Mouse (Mus musculus) neural tube, embryonic 14.5 days (tissue): Measurements from ENCODE around the gene Kcnd3. TPM values are rescaled to one million over a fixed set of nuclear protein-coding genes. Genes with fewer than 3 reads are reported as not detected.
A peak's percentile ranks its signal among the peaks of the same experiment; 100 is the strongest.

Experiments
- ATAC-seq: fragments of 200-750 bp; cut with Nextera tagmentation; 2 replicates; pipeline ENCODE4 v1.8.0; 2017; ENCODE audit warnings: low read depth, mild to moderate bottlenecking, moderate TSS enrichment, moderate library complexity
- H3K27ac ChIP-seq: fragments of 300-500 bp; sonication (generic); 2 replicates; pipeline ENCODE4 v1.5.1; 2014; ENCODE audit warnings: low read depth, mild to moderate bottlenecking, control low read depth, low read length, moderate library complexity, mixed read lengths
- H3K27me3 ChIP-seq: fragments of 300-500 bp; sonication (generic); 2 replicates; pipeline ENCODE4 v1.6.1; 2014; ENCODE audit warnings: low read length; ENCODE audit not compliant: control insufficient read depth, insufficient read depth
- H3K36me3 ChIP-seq: fragments of 300-500 bp; sonication (generic); 2 replicates; pipeline ENCODE4 v1.6.1; 2014; ENCODE audit warnings: low read length, mixed read lengths; ENCODE audit not compliant: control insufficient read depth, insufficient read depth
- H3K4me1 ChIP-seq: fragments of 300-500 bp; sonication (generic); 2 replicates; pipeline ENCODE4 v1.6.1; 2014; ENCODE audit warnings: low read length; ENCODE audit not compliant: control insufficient read depth, insufficient read depth
- H3K4me2 ChIP-seq: fragments of 300-500 bp; sonication (generic); 2 replicates; pipeline ENCODE4 v1.6.1; 2014; ENCODE audit warnings: mild to moderate bottlenecking, low read depth, low read length, control low read depth
- H3K4me3 ChIP-seq: fragments of 300-500 bp; sonication (generic); 2 replicates; pipeline ENCODE4 v1.5.1; 2014; ENCODE audit warnings: low read depth, low read length, control low read depth, mixed read lengths
- H3K9ac ChIP-seq: fragments of 300-500 bp; sonication (generic); replicated peaks from 2 replicates; pipeline ENCODE4 v1.6.1; 2014; ENCODE audit warnings: low read depth, mild to moderate bottlenecking, control low read depth, low read length, mixed read lengths
- H3K9me3 ChIP-seq: fragments of 300-500 bp; sonication (generic); 2 replicates; pipeline ENCODE4 v1.6.1; 2016; ENCODE audit warnings: low read length; ENCODE audit not compliant: control insufficient read depth
- WGBS: fragments of 180-500 bp; shearing (Covaris S2); extraction: QIAGEN DNeasy Blood & Tissue Kit; methylation state at CpG from one replicate; pipeline ENCODE4 v1.1.7; 2014; 5-methylcytosine and 5-hydroxymethylcytosine counted together
- polyA plus RNA-seq: library from polyadenylated mRNA; unstranded; fragments of >200 nt; fragmentation: Nextera tagmentation; extraction: Ambion mirVana; gene quantifications from 2 replicates; pipeline ENCODE4 v1.2.1, GENCODE M21; 2014

Kcnd3 gene
- polyA plus RNA-seq, 1 experiment from 2014 or later = 11.6 TPM

DNA sequence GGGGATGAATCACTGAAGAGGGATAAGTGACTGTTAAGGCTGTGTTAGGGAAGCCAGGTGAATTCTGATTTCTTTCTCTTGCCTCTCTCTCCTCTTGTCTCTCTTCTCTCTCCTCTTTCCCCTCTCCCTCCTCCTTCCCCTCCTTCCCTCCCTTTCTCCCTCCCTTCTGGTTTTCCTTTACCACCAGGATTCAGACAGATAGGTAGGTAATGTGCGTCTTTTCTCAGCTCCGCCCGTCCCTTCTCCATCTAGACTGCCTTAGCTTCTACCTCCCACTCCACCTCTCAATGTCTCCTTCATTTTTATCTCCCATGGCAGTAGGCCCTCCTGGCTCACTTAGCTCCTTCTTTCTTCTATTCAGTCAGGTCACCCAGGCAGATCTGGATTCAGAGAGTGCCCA, 253.4 kb downstream of the Kcnd3 start:
- H3K36me3 ChIP-seq = no peaks in the 10 kb centered on the region
- ATAC-seq = no peak
- 11% methylated on average over 3 of the region's 3 CpGs for WGBS
- H3K4me2 ChIP-seq = peak overlapping the region; percentile 92
- 0 out of 2 replicates have a peak, but pooled peaks cover 2% of the 10 kb centered on the region for H3K27me3 ChIP-seq
- no peak overlapping the region for H3K27ac ChIP-seq
- H3K4me1 ChIP-seq = peaks cover 6% of the 10 kb centered on the region; the same call in 1 of the 2 replicates
- H3K4me3 ChIP-seq = peak overlapping the region; percentile 37
- peak overlapping the region; percentile 52 for H3K9ac ChIP-seq
- no peaks in the 10 kb centered on the region for H3K9me3 ChIP-seq

DNA sequence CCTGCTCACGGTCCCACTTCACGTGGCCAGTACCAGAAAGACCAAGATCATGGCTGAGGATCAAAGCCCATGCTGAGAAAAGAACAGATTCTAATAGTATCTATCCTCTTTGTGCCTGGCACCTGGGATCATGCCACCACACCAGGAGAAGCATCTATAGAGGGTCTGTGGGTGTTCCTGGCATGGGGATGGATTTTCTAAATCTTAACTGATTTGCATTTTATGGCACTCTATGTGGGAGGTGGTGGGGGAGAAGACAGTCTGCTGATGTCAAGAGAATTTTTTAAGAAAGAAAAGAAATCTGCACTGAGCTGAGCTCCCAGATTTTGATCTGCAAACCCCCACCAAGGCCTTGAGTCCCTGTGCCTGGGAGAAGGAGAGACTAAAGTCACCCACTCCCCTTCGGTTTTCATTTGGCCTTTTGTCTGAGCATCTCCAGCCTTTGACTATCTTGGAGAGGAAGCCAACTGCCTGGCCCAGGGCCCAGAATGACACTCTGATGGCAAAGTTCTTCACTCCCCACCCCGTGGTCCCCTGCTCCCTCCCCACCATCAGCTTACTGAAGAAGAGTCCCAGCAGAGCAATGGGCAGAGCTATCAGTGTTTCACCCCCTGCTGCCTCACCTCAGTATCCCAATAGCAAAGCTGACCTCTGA, 254.4 kb downstream of the Kcnd3 start:
- H3K4me1 ChIP-seq = peaks cover 6% of the 10 kb centered on the region; the same call in 1 of the 2 replicates
- H3K27me3 ChIP-seq = 0 out of 2 replicates have a peak, but pooled peaks cover 2% of the 10 kb centered on the region
- no peaks in the 10 kb centered on the region for H3K36me3 ChIP-seq
- WGBS = 24% methylated on average over 4 of the region's 4 CpGs
- H3K4me2 ChIP-seq = no peak overlapping the region
- H3K9me3 ChIP-seq = no peaks in the 10 kb centered on the region
- no peak overlapping the region for H3K9ac ChIP-seq
- 0 out of 2 replicates have a peak overlapping the region, but pooled peaks have one; percentile 37 for H3K4me3 ChIP-seq
- H3K27ac ChIP-seq = 0 out of 2 replicates have a peak overlapping the region, but pooled peaks have one; percentile 2
- no peak for ATAC-seq

DNA sequence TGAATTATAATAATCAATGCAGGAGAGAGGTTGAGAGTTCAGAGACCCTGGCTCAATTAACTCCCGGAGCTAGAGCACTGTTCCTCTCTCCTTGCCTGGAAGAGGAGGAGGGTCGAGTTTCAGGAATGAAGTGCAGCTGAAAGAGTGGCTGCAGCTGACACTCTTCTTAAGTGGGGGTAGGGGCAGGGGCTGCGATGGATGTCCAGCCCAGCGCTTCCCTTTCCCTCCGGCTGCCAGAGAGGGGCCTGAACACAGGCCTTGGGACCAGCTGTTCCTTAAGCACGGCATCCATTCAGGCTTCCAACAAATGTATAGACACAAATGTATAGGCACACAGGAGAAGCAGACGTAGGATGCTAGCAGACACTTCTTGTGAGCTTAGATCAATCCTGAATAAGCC, 255.5 kb downstream of the Kcnd3 start:
- Histone ChIP-seq H3K27ac (no peak overlapping the region), H3K4me3 (no peak overlapping the region), H3K4me2 (no peak overlapping the region), H3K9ac (no peak overlapping the region), H3K4me1 (peaks cover 6% of the 10 kb centered on the region; the same call in 1 of the 2 replicates), H3K9me3 (no peaks in the 10 kb centered on the region), H3K36me3 (no peaks in the 10 kb centered on the region), H3K27me3 (0 out of 2 replicates have a peak, but pooled peaks cover 2% of the 10 kb centered on the region)
- WGBS = 24% methylated on average over 7 of the region's 7 CpGs
- no peak for ATAC-seq

GRCm38 (mm10) chr3:105710246-105710645, 258.1 kb downstream of the Kcnd3 start:
- WGBS = 47% methylated on average over 6 of the region's 6 CpGs
- H3K4me1 ChIP-seq = 0 out of 2 replicates have a peak, but pooled peaks cover 1% of the 10 kb centered on the region

DNA sequence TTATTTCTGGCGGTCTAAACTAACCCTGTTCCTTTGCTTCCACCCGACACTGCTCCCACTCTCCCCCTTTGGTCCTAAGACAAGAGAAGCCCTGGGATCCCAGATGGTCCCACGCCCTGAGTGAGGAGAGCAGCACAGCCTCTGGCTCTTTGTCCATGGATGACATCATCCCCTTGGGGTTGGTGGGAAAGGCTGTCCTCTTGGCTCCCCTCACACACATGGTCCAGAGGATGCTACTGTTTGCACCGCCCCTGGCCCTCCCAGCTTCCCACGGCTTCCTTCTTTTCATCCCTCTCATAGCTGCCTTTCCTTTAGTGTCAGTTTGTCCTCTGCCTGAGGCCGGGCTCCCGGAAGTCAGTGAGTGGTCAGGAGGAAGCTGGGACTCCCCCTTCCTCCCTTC, 259.6 kb downstream of the Kcnd3 start:
- Histone ChIP-seq H3K27me3 (0 out of 2 replicates have a peak, but pooled peaks cover 2% of the 10 kb centered on the region), H3K9ac (no peak overlapping the region), H3K9me3 (no peaks in the 10 kb centered on the region), H3K4me2 (no peak overlapping the region), H3K4me3 (no peak overlapping the region), H3K4me1 (no peaks in the 10 kb centered on the region), H3K27ac (no peak overlapping the region), H3K36me3 (no peaks in the 10 kb centered on the region)
- ATAC-seq = no peak; the same call in 1 of the 2 replicates
- 65% methylated on average over 7 of the region's 7 CpGs for WGBS

More at GRCm38 (mm10) chr3:105710246-105710645, 258.1 kb downstream of the Kcnd3 start:
- Histone ChIP-seq H3K27me3 (0 out of 2 replicates have a peak, but pooled peaks cover 2% of the 10 kb centered on the region), H3K4me3 (no peak overlapping the region), H3K4me2 (no peak overlapping the region), H3K9ac (no peak overlapping the region), H3K36me3 (no peaks in the 10 kb centered on the region), H3K9me3 (no peaks in the 10 kb centered on the region), H3K27ac (no peak overlapping the region)
- peak; percentile 32; the same call in 1 of the 2 replicates for ATAC-seq

DNA sequence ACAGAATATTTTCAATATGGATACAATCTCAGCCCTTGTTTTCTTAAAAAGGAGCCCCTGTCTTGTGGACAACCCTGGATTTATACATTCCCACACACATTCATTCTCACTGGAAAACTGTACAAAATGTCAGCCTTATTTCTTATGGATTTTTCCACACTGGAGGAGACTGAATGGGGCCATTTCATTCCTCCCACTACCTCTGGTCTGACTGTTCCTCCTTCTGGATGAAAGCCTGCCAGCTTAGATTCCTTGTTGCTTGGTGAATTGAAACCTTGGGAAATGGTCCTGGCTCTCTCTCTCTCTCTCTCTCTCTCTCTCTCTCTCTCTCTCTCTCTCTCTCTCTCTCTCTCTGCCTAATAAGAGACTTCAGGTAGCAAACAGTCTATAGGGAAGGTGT, 260.7 kb downstream of the Kcnd3 start:
- no peak overlapping the region for H3K4me2 ChIP-seq
- H3K27ac ChIP-seq = no peak overlapping the region
- H3K4me1 ChIP-seq = no peaks in the 10 kb centered on the region
- no peaks in the 10 kb centered on the region for H3K36me3 ChIP-seq
- no peak overlapping the region for H3K9ac ChIP-seq
- H3K9me3 ChIP-seq = no peaks in the 10 kb centered on the region
- 0 out of 2 replicates have a peak, but pooled peaks cover under 1% of the 10 kb centered on the region for H3K27me3 ChIP-seq
- no peak for ATAC-seq
- no peak overlapping the region for H3K4me3 ChIP-seq

DNA sequence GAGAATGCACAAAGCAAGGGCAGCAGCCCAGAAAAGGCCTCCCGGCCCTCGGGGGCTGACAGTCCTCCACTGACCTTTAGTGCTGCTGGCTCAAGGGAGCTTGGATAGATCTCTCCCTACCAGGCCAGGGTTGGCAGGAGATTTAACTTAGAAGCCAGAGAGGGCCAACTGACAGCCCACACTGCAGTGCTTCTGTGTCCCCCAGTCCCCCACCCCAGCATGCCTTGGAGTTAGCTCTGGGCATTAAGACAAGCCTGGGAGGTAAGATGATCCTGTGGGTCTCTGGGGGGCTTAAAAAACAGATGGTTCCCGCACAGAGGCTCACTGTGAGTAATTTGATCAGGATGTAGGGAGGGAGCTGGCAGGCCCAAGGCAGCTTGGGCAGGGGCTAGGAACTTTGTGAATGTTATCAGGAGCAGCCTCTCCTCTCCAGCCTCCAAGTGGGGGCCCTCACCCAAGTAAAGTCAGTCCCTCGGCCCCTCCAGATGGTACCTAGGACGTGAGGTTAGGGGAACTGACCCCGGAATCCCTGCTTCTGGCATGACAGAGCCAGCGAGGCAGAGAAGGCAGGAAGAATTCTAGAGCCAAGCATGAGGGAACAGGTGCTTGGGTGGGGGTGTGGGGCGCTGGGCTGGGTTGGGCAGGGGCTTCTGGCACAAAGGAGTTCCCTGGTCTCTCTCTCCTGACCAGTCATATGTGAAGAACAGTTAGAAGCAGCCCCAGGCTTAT, 262.1 kb downstream of the Kcnd3 start:
- Histone ChIP-seq H3K9me3 (no peaks in the 10 kb centered on the region), H3K4me3 (no peak overlapping the region), H3K9ac (no peak overlapping the region), H3K4me2 (no peak overlapping the region), H3K27ac (peak overlapping the region; percentile 7; the same call in 1 of the 2 replicates), H3K36me3 (no peaks in the 10 kb centered on the region), H3K27me3 (no peaks in the 10 kb centered on the region), H3K4me1 (peaks cover 4% of the 10 kb centered on the region; the same call in 1 of the 2 replicates)
- peak; percentile 36; the same call in 1 of the 2 replicates for ATAC-seq
- 28% methylated on average over 8 of the region's 8 CpGs for WGBS

- Histone ChIP-seq H3K36me3 (no peaks in the 10 kb centered on the region), H3K9me3 (no peaks in the 10 kb centered on the region), H3K27me3 (no peaks in the 10 kb centered on the region), H3K4me1 (peaks cover 4% of the 10 kb centered on the region; the same call in 1 of the 2 replicates), H3K9ac (no peak overlapping the region), H3K4me3 (no peak overlapping the region), H3K4me2 (no peak overlapping the region), H3K27ac (no peak overlapping the region)
- ATAC-seq = no peak
Measured at GRCm38 (mm10) chr3:105714820-105715167, 262.7 kb downstream of the Kcnd3 start.
